Mouse (Mus musculus) CD4-positive naive resting alpha-beta T cell, adult 76 days (primary cell): ENCODE data around the gene Olfr735. TPM values are rescaled to one million over a fixed set of nuclear protein-coding genes. Genes with fewer than 3 reads are reported as not detected.

Experiments
- total RNA-seq: library from RNA; stranded (reverse); gene quantifications from one replicate; pipeline ENCODE4 v1.2.4, GENCODE M21; 2023

The Olfr735 gene
- total RNA-seq, result not detected

DNA sequence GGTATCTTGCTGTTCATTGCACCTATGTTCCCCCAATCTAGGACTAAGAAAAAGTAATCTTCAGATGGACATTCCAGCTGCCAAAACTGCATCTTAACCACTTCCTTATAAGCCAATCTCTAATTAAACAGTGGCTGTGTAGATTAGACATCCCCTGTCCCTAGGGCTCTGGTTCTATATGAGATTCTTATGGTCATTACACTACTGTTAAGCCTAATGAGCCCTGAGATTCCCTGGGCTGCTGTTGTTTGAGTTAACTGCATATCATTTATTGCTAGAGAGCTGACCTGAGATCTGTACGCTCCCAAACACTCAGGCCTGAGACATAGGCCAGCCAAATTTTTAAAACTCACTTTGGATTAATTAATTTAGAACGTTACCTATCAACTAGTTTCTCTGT is at the start of gene Olfr735:
TSS of gene Olfr735 (minus strand) at position 77 of the 400 bp plus-strand sequence.

GRCm38 (mm10) chr14:50380863-50381262 is 32.2 kb upstream of the Olfr735 start, which contains the start of gene Olfr736:
Gene Olfr736 (plus strand): TSS chr14:50381163.

GRCm38 (mm10) chr14:50357593-50357992 is 8.9 kb upstream of the Olfr735 start, which contains the start of gene Tlr11:
Gene Tlr11 (plus strand): TSS chr14:50357914.

DNA sequence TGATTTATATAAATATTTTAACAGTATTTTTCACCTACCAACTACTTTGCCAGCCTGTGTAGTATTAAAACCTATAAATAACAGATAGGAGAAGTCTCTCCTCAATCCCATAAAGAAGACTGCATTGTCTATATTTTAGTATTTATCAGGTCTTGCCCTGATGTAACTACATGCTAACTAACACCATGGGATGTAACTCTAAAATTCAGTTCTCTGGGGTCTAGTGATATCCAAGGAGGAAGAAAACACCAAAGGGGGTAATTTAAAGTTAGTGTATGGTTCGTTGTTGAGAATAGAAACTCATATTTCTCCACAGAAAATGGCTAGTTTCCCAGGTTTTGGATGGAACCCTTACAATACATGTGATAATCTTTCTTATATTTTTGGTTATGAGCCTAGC is 22.0 kb downstream of the Olfr735 start, which contains the start of gene Olfr734:
TSS of gene Olfr734 (minus strand) at position 101 of the 400 bp plus-strand sequence.

DNA sequence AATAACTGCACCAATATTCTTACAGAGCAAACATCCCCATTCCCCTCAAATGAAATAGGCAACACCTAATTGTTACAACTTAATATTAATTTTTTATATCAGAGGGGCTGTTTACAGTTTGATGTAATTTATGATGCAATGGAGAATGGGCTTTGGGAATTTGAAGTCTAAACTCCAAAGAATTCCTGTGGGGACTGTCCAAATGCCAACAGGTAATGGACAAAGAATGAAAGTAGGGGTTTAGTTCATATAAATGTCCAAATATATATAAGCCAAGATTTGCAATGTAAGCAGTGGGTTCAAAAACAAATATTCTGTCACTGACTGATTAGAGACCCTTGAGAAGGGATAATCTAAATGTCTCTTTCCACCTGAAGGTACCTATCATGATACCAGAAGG is 47.2 kb downstream of the Olfr735 start, which contains the start of gene Olfr733:
TSS of gene Olfr733 (minus strand) at position 101 of the 400 bp plus-strand sequence.

Other genes with a start within 250 kb of the Olfr735 start
- not detected for gene Olfr727, start 225.7 kb downstream of the Olfr735 start, total RNA-seq
- not detected for gene Olfr728, start 206.2 kb downstream of the Olfr735 start, total RNA-seq
- gene Olfr729, start 196.0 kb downstream of the Olfr735 start, total RNA-seq, result not detected
- gene Olfr730, start 160.7 kb downstream of the Olfr735 start, total RNA-seq, result not detected
- not detected for gene Olfr731, start 107.0 kb downstream of the Olfr735 start, total RNA-seq
- not detected for gene Olfr732, start 64.7 kb downstream of the Olfr735 start, total RNA-seq
- not detected for gene Olfr733, start 47.4 kb downstream of the Olfr735 start, total RNA-seq
- gene Olfr734, start 22.1 kb downstream of the Olfr735 start, total RNA-seq, result not detected
- 0.23 TPM for gene Tlr11, start 9.0 kb upstream of the Olfr735 start, total RNA-seq
- not detected for gene Olfr736, start 32.3 kb upstream of the Olfr735 start, total RNA-seq
- gene Olfr738, start 58.7 kb upstream of the Olfr735 start, total RNA-seq, result not detected
- gene Olfr739, start 69.8 kb upstream of the Olfr735 start, total RNA-seq, result not detected
- gene Olfr740, start 96.7 kb upstream of the Olfr735 start, total RNA-seq, result not detected
- gene Olfr741, start 123.9 kb upstream of the Olfr735 start, total RNA-seq, result not detected
- gene Olfr742, start 154.7 kb upstream of the Olfr735 start, total RNA-seq, result not detected
- not detected for gene Olfr743, start 173.0 kb upstream of the Olfr735 start, total RNA-seq